Mouse (Mus musculus): ENCODE results near the gene Shoc2. TPM values are rescaled to one million over a fixed set of nuclear protein-coding genes. Genes with fewer than 3 reads are reported as not detected.
A peak's percentile ranks its signal among the peaks of the same experiment; 100 is the strongest.
"Not testable (repeated sequence)": the region's sequence is repeated elsewhere in the genome, so short reads cannot be mapped to it uniquely, and the experiment has no call there.

Shoc2 gene
- polyA plus RNA-seq, 1 experiment from 2014 or later, result 50.5 TPM

DNA sequence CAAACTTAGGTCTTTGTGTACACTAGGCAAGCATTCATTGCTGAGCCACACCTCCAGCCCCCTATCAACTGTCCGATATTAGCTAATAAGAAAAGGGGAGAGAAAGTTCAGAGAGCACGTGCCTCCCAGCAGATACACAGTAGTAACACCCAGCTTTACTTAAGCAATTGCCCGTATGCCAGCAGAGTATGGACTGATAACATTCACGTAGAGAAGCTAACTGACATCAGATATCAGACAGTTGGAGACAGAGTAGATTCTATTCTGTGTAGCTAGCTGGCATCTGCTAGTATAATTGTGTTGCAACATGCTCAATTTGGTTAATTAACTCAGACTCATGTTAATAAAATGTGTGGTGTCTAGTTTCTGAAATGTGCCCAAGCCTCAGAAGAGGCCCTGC lies 3.0 kb upstream of the Shoc2 start:
- Histone ChIP-seq H3K4me2 (no peak overlapping the region), H3K27me3 (no peaks in the 10 kb centered on the region)

GRCm38 (mm10) chr19:53942342-53942741 lies 1.8 kb upstream of the Shoc2 start:
- Histone ChIP-seq H3K4me2 (no peak overlapping the region), H3K9ac (no peak overlapping the region), H3K4me1 (peaks cover 11% of the 10 kb centered on the region), H3K36me3 (peaks cover 11% of the 10 kb centered on the region), H3K4me3 (no peak overlapping the region; the same call in 1 of the 2 replicates), H3K27me3 (no peaks in the 10 kb centered on the region), H3K9me3 (no peaks in the 10 kb centered on the region), H3K27ac (no peak overlapping the region)
- no peak for ATAC-seq (ENCODE audit: insufficient number of reproducible peaks, insufficient read depth, low FRiP score, low TSS enrichment, low read depth)
- 95% methylated on average over 2 of the region's 2 CpGs for WGBS

More for the DNA sequence above, 3.0 kb upstream of the Shoc2 start:
- Histone ChIP-seq H3K4me1 (peaks cover 9% of the 10 kb centered on the region), H3K9me3 (no peaks in the 10 kb centered on the region), H3K27ac (no peak overlapping the region), H3K9ac (no peak overlapping the region), H3K36me3 (peaks cover 11% of the 10 kb centered on the region), H3K4me3 (no peak overlapping the region)
- ATAC-seq (ENCODE audit: insufficient number of reproducible peaks, insufficient read depth, low FRiP score, low TSS enrichment, low read depth), result no peak
- 93% methylated on average over 4 of the region's 4 CpGs for WGBS

DNA sequence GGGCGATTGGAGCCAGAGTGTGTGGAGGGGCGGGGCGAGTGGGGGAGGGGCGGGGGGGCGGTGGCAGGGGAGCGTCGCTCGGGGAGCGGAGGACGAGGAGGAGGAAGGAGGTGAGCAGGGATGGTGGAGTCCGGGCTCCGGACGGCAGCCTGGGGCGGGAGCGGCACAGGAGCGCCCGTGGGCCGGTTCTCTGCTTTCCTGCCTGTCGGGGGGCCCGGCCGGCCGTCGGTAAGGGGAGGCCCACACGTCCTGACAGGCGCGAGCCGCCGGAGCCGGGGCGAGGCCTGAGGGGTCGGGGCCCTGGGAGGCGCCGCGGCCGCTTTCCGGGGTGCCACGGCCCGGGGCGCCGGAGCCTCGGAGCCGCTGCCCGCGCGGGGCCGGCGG lies 672 bp downstream of the Shoc2 start:
- ATAC-seq (ENCODE audit: insufficient number of reproducible peaks, insufficient read depth, low FRiP score, low TSS enrichment, low read depth), result peak; percentile 59; the same call in 1 of the 2 replicates
- no peaks in the 10 kb centered on the region for H3K36me3 ChIP-seq
- WGBS, result 0% methylated on average over 11 of the region's 47 CpGs
- H3K9ac ChIP-seq, result peak overlapping the region; percentile 97
- peak overlapping the region; percentile 98 for H3K27ac ChIP-seq
- peak overlapping the region; percentile 67 for H3K4me2 ChIP-seq
- H3K9me3 ChIP-seq, result no peaks in the 10 kb centered on the region
- peaks cover 13% of the 10 kb centered on the region for H3K4me1 ChIP-seq
- peak overlapping the region; percentile 96 for H3K4me3 ChIP-seq
- H3K27me3 ChIP-seq, result no peaks in the 10 kb centered on the region

- Histone ChIP-seq H3K9me3 (no peaks in the 10 kb centered on the region), H3K27me3 (no peaks in the 10 kb centered on the region), H3K27ac (peak overlapping the region; percentile 98), H3K4me1 (peaks cover 13% of the 10 kb centered on the region), H3K4me3 (peak overlapping the region; percentile 96), H3K36me3 (no peaks in the 10 kb centered on the region), H3K4me2 (peak overlapping the region; percentile 67), H3K9ac (peak overlapping the region; percentile 97)
- no peak; the same call in none of the 2 replicates for ATAC-seq (ENCODE audit: insufficient number of reproducible peaks, insufficient read depth, low FRiP score, low TSS enrichment, low read depth)
- under 1% methylated on average over 67 of the region's 69 CpGs for WGBS
Observed at GRCm38 (mm10) chr19:53945171-53946042, 1.3 kb downstream of the Shoc2 start.

DNA sequence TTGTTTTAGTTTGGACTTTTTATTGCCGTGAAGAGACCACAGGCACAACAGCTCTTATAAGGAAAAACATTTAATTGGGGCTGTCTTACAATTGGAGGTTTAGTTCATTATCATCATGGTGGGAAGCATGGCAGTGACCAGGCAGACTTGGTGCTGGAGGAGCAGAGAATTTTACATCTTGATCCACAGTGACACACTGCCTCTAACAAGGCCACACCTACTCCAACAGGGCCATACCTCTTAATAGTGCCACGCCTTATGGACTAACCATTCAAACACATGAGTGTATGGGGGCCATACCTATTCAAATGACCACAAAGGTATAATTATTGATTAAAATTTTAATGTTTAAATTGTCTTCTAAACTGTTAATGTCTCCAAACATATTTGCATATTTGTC lies 13.4 kb downstream of the Shoc2 start:
- Histone ChIP-seq H3K9me3 (no peaks in the 10 kb centered on the region), H3K27me3 (no peaks in the 10 kb centered on the region), H3K4me1 (peaks cover 7% of the 10 kb centered on the region), H3K36me3 (no peaks in the 10 kb centered on the region; the same call in 1 of the 2 replicates), H3K27ac (no peak overlapping the region), H3K4me3 (no peak overlapping the region), H3K9ac (no peak overlapping the region), H3K4me2 (no peak overlapping the region)
- no peak for ATAC-seq (ENCODE audit: insufficient number of reproducible peaks, insufficient read depth, low FRiP score, low TSS enrichment, low read depth)
- WGBS, result 91% methylated on average over 2 of the region's 2 CpGs

GRCm38 (mm10) chr19:53962511-53962910 lies 18.4 kb downstream of the Shoc2 start:
- Histone ChIP-seq H3K4me2 (no peak overlapping the region), H3K9me3 (no peaks in the 10 kb centered on the region), H3K27ac (no peak overlapping the region), H3K4me3 (no peak overlapping the region), H3K9ac (no peak overlapping the region), H3K36me3 (no peaks in the 10 kb centered on the region; the same call in 1 of the 2 replicates), H3K4me1 (0 out of 2 replicates have a peak, but pooled peaks cover under 1% of the 10 kb centered on the region), H3K27me3 (no peaks in the 10 kb centered on the region)
- ATAC-seq (ENCODE audit: insufficient number of reproducible peaks, insufficient read depth, low FRiP score, low TSS enrichment, low read depth), result no peak
- 86% methylated on average over 4 of the region's 4 CpGs for WGBS

- not testable (repeated sequence) for H3K9me3 ChIP-seq; H3K36me3 ChIP-seq; ATAC-seq (ENCODE audit: insufficient number of reproducible peaks, insufficient read depth, low FRiP score, low TSS enrichment, low read depth); H3K4me1 ChIP-seq; H3K9ac ChIP-seq; H3K27me3 ChIP-seq; H3K4me3 ChIP-seq; H3K4me2 ChIP-seq; H3K27ac ChIP-seq
- WGBS, result 88% methylated on average over 3 of the region's 3 CpGs
Observed at GRCm38 (mm10) chr19:53964347-53964746, 20.2 kb downstream of the Shoc2 start.

DNA sequence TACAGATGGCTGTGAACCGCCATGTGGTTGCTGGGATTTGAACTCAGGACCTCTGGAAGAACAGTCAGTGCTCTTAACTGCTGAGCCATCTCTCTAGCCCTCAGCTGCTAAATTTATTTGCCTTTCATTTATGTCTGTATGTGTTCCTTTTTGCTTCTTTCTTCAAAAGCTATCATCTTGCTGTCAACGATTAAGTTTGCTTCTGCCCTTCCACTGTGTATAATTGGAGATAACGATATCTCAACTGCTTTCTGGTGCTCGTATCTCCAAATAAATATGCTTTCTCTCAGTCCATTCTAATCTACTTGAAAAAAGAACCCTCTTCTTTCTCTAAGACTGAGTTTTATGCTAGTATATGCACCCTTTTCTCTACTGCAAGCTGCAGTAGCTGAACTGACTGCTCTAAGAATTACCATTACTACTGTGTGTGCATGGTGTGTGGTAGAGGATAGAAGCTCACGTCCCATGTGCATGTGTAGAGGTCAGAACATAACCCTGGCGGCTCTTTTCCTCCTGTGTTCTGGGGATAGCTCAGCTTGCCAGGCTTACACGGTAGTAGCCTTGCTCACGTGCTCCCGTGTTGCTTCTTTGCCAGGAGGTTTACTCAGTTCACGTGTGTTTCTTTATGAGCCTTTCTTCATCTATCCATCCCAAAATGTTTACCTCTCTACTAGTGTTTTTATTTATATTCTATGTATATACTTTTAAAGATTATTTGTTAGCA lies 21.0 kb downstream of the Shoc2 start:
- WGBS, result 91% methylated on average over 10 of the region's 10 CpGs
- Histone ChIP-seq H3K4me3 (no peak overlapping the region), H3K9ac (no peak overlapping the region), H3K27me3 (no peaks in the 10 kb centered on the region), H3K27ac (no peak overlapping the region), H3K36me3 (no peaks in the 10 kb centered on the region; the same call in 1 of the 2 replicates), H3K4me1 (0 out of 2 replicates have a peak, but pooled peaks cover 5% of the 10 kb centered on the region), H3K4me2 (no peak overlapping the region), H3K9me3 (no peaks in the 10 kb centered on the region)
- no peak for ATAC-seq (ENCODE audit: insufficient number of reproducible peaks, insufficient read depth, low FRiP score, low TSS enrichment, low read depth)

GRCm38 (mm10) chr19:53969226-53969625 lies 25.1 kb downstream of the Shoc2 start:
- 0 out of 2 replicates have a peak, but pooled peaks cover 5% of the 10 kb centered on the region for H3K4me1 ChIP-seq
- H3K4me3 ChIP-seq, result no peak overlapping the region
- no peaks in the 10 kb centered on the region for H3K9me3 ChIP-seq
- no peak overlapping the region for H3K27ac ChIP-seq
- H3K9ac ChIP-seq, result no peak overlapping the region
- 92% methylated on average over 3 of the region's 3 CpGs for WGBS
- no peak for ATAC-seq (ENCODE audit: insufficient number of reproducible peaks, insufficient read depth, low FRiP score, low TSS enrichment, low read depth)
- no peak overlapping the region for H3K4me2 ChIP-seq
- no peaks in the 10 kb centered on the region for H3K36me3 ChIP-seq
- H3K27me3 ChIP-seq, result no peaks in the 10 kb centered on the region

GRCm38 (mm10) chr19:53971938-53972337 lies 27.8 kb downstream of the Shoc2 start:
- no peak overlapping the region for H3K4me3 ChIP-seq
- 66% methylated on average over 7 of the region's 7 CpGs for WGBS
- 0 out of 2 replicates have a peak, but pooled peaks cover 5% of the 10 kb centered on the region for H3K4me1 ChIP-seq
- H3K9ac ChIP-seq, result no peak overlapping the region
- H3K27me3 ChIP-seq, result no peaks in the 10 kb centered on the region
- no peak overlapping the region for H3K27ac ChIP-seq
- H3K9me3 ChIP-seq, result no peaks in the 10 kb centered on the region
- H3K36me3 ChIP-seq, result peaks cover 6% of the 10 kb centered on the region
- ATAC-seq (ENCODE audit: insufficient number of reproducible peaks, insufficient read depth, low FRiP score, low TSS enrichment, low read depth), result no peak
- no peak overlapping the region for H3K4me2 ChIP-seq

GRCm38 (mm10) chr19:53973656-53974055 lies 29.6 kb downstream of the Shoc2 start:
- Histone ChIP-seq H3K9ac (no peak overlapping the region), H3K9me3 (0 out of 2 replicates have a peak, but pooled peaks cover 3% of the 10 kb centered on the region), H3K36me3 (peaks cover 14% of the 10 kb centered on the region)

More at GRCm38 (mm10) chr19:53973656-53974055, 29.6 kb downstream of the Shoc2 start:
- Histone ChIP-seq H3K4me1 (no peaks in the 10 kb centered on the region), H3K4me2 (no peak overlapping the region), H3K27ac (no peak overlapping the region), H3K4me3 (no peak overlapping the region), H3K27me3 (no peaks in the 10 kb centered on the region)
- ATAC-seq (ENCODE audit: insufficient number of reproducible peaks, insufficient read depth, low FRiP score, low TSS enrichment, low read depth), result no peak
- WGBS, result 74% methylated on average over 1 of the region's 1 CpGs

All from embryonic facial prominence, embryonic 13.5 days (tissue).